Mouse (Mus musculus) intestine, postnatal 0 days (tissue): ENCODE data around the gene Ppp1r14d. TPM values are rescaled to one million over a fixed set of nuclear protein-coding genes. Genes with fewer than 3 reads are reported as not detected.

ENCODE experiments used
- ATAC-seq: fragments of 200-750 bp; cut with Nextera tagmentation; 2 replicates; pipeline ENCODE4 v1.8.0; 2017; ENCODE audit warnings: mild to moderate bottlenecking, moderate TSS enrichment, moderate library complexity
- H3K27ac ChIP-seq: fragments of 300-500 bp; sonication (generic); 2 replicates; pipeline ENCODE4 v1.5.1; 2014; ENCODE audit warnings: mild to moderate bottlenecking, low read depth, low read length, moderate library complexity
- H3K27me3 ChIP-seq: fragments of 300-500 bp; sonication (generic); replicated peaks from 2 replicates; pipeline ENCODE4 v1.6.1; 2014; ENCODE audit warnings: low read length, mixed read lengths; ENCODE audit not compliant: control insufficient read depth, insufficient read depth
- H3K36me3 ChIP-seq: fragments of 300-500 bp; sonication (generic); 2 replicates; pipeline ENCODE4 v1.6.1; 2014; ENCODE audit warnings: mild to moderate bottlenecking, moderate library complexity; ENCODE audit not compliant: control insufficient read depth, insufficient read depth
- H3K4me1 ChIP-seq: fragments of 300-500 bp; sonication (generic); replicated peaks from 2 replicates; pipeline ENCODE4 v1.6.1; 2014; ENCODE audit warnings: antibody characterized with exemption, low read length, mixed read lengths; ENCODE audit not compliant: control insufficient read depth, insufficient read depth
- H3K4me2 ChIP-seq: fragments of 300-500 bp; sonication (generic); replicated peaks from 2 replicates; pipeline ENCODE4 v1.6.1; 2014; ENCODE audit warnings: low read depth, mild to moderate bottlenecking, moderate library complexity
- H3K4me3 ChIP-seq: fragments of 300-500 bp; sonication (generic); 2 replicates; pipeline ENCODE4 v1.5.1; 2014; ENCODE audit warnings: low read depth, low read length
- H3K9ac ChIP-seq: fragments of 300-500 bp; sonication (generic); 2 replicates; pipeline ENCODE4 v1.6.1; 2014; ENCODE audit warnings: mild to moderate bottlenecking, low read depth, low read length
- H3K9me3 ChIP-seq: fragments of 300-500 bp; sonication (generic); 2 replicates; pipeline ENCODE4 v1.6.1; 2016; ENCODE audit warnings: mixed run types; ENCODE audit not compliant: control insufficient read depth
- CTCF ChIP-seq: sonication (generic); IDR thresholded peaks from 2 replicates; pipeline ENCODE4 v1.5.1; 2016; ENCODE audit warnings: low read depth, mild to moderate bottlenecking, control low read depth, antibody characterized with exemption, moderate library complexity
- WGBS: fragments of 180-500 bp; shearing (Covaris S2); extraction: QIAGEN DNeasy Blood & Tissue Kit; methylation state at CpG from one replicate; pipeline ENCODE4 v1.1.7; 2014; 5-methylcytosine and 5-hydroxymethylcytosine counted together
- polyA plus RNA-seq: library from polyadenylated mRNA; unstranded; fragments of >200 nt; fragmentation: Nextera tagmentation; extraction: Ambion mirVana; gene quantifications from 2 replicates; pipeline ENCODE4 v1.2.1, GENCODE M21; 2015

Gene Ppp1r14d
- polyA plus RNA-seq, 1 experiment from 2014 or later = 78.7 TPM

DNA sequence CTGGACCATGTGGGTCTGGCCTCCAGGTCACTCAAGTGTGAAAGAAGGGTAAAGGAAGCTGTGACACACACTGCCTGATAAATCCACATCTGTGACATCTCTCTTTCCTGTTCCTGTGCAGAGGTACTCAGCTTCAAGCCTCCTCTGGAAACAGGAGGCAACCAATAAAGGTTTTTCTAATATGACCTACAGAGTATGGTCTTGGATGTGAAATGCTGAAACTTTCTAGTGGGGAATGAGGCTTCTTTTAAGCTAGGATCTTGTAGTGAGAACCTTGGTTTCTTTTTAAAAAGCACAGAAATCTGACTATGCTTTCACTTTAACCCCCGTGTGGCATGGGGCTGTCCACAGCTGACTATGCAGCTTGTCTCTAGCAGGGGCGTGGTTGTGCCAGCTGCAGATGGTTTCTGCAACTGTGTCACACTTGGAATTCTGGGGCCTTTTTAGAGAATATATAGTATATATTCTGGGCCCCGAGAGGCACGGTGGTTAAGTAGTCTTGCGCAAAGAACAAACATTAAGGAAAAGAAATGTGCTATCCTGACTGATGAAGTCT, 52.2 kb downstream of the Ppp1r14d start:
- Histone ChIP-seq H3K27me3 (no peaks in the 10 kb centered on the region), H3K9me3 (no peaks in the 10 kb centered on the region), H3K9ac (no peak overlapping the region), H3K36me3 (peaks cover 21% of the 10 kb centered on the region), H3K27ac (peak overlapping the region; percentile 54; the same call in 1 of the 2 replicates), H3K4me1 (no peaks in the 10 kb centered on the region), H3K4me2 (no peak overlapping the region), H3K4me3 (no peak overlapping the region)
- WGBS = 60% methylated on average over 5 of the region's 5 CpGs
- no peak for ATAC-seq
- TF ChIP-seq CTCF = no peak

DNA sequence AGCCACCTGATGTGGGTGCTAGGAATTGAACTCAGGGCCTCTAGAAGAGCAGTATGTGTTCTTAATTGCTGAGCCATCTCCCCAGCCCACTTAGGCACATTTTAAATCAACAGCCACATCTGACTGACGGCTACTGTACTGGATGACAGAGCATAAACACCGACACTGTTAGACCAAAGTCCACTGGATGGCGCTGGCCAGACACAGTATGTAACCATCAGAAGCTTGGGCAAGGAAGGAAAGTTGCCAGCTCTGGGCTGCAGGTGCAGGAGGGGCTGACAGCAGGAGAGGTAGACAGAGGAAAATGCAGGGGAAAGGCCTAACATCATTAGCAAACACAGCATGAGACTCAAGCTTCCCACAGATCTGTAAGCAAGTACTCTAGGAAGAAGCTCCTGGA, 52.9 kb downstream of the Ppp1r14d start:
- WGBS = 30% methylated on average over 3 of the region's 3 CpGs
- 0 out of 2 replicates have a peak overlapping the region, but pooled peaks have one; percentile 54 for H3K27ac ChIP-seq
- no peaks in the 10 kb centered on the region for H3K9me3 ChIP-seq
- no peaks in the 10 kb centered on the region for H3K27me3 ChIP-seq
- H3K9ac ChIP-seq = no peak overlapping the region
- H3K4me1 ChIP-seq = no peaks in the 10 kb centered on the region
- no peak overlapping the region for H3K4me3 ChIP-seq
- H3K36me3 ChIP-seq = peaks cover 17% of the 10 kb centered on the region; the same call in 1 of the 2 replicates
- TF ChIP-seq CTCF = peak; percentile 54
- peak; percentile 50 for ATAC-seq
- no peak overlapping the region for H3K4me2 ChIP-seq

DNA sequence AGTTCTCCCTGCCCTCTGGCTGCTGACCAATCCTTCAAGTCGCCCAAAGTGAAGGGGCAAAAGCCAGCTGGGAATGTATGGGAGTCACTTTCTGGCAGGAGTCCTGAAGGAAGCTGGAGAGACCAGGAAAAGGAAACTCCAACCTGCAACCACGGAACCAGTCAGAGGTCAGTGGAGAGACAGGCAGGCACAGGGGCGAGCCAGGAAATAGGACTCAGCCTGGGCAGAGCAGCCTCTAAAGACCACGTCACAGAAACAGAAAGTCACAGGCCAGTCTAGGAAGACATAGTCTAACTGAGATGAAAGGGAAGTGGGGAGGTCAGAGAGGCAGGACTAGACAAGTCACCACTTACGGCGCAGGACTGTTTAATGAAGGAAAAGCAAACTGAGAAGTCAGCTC, 54.1 kb downstream of the Ppp1r14d start:
- Histone ChIP-seq H3K9me3 (no peaks in the 10 kb centered on the region), H3K36me3 (peaks cover 14% of the 10 kb centered on the region; the same call in 1 of the 2 replicates), H3K4me2 (no peak overlapping the region), H3K4me1 (no peaks in the 10 kb centered on the region), H3K27ac (no peak overlapping the region), H3K27me3 (no peaks in the 10 kb centered on the region), H3K4me3 (no peak overlapping the region), H3K9ac (no peak overlapping the region)
- 53% methylated on average over 6 of the region's 6 CpGs for WGBS
- no peak for TF ChIP-seq CTCF
- ATAC-seq = no peak

DNA sequence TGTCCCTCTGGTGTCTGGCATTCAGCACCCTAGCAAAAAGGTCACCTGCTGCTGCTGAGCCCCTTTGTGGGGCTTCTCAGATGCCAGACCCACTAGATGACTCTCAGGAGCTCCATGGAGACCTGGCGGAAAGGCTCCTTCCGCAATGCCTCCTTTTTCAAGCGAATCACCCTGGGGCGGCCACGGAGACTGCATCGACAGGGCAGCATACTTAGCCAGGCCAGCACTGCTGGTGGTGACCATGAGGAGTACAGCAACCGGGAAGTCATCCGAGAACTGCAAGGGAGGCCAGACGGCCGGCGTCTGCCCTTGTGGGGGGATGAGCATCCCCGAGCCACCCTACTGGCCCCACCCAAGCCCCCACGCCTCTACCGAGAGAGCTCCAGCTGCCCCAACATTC, 54.8 kb downstream of the Ppp1r14d start:
- Histone ChIP-seq H3K4me2 (no peak overlapping the region), H3K4me3 (no peak overlapping the region), H3K27ac (no peak overlapping the region), H3K9me3 (no peaks in the 10 kb centered on the region), H3K4me1 (no peaks in the 10 kb centered on the region), H3K36me3 (peaks cover 8% of the 10 kb centered on the region; the same call in 1 of the 2 replicates), H3K27me3 (no peaks in the 10 kb centered on the region), H3K9ac (no peak overlapping the region)
- ATAC-seq = no peak
- 77% methylated on average over 14 of the region's 14 CpGs for WGBS
- no peak for TF ChIP-seq CTCF

DNA sequence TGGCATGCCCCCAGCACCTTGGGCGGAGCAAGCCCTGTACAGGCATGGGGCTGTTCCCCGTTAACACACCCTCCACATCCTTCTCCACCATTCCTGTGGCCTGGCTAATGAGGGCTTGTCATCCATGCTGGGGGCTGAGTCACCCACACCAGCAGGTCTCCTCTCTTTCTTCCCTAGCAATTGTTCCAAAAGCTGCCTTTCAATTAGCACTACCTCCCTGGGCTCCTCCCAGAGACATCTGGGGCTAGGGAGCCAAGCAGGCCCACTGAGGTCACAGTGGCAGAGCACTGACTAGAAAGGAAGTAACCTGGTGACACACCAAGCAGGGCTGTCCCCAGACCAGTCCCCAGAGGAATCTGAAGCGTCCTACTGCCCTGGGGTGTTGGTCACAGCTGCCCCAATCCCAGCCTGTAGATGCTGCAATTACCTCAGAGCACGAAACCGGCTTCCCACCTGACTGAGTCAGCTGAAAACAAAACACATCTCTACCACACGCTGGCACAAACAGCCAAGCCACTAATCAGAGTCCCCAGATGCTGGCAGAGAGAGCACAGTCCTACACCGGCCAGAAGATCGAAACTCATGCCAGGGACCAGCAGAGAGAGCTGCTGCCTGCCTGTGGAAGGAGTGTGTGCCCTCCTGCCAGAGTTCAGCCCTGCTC, 55.6 kb downstream of the Ppp1r14d start, which contains the start of gene Gm14137:
Gene Gm14137 (plus strand): TSS at position 519 of the 661 bp plus-strand sequence.
- WGBS = 59% methylated on average over 8 of the region's 8 CpGs
- ATAC-seq = 0 out of 2 replicates have a peak, but pooled peaks have one; percentile 17

DNA sequence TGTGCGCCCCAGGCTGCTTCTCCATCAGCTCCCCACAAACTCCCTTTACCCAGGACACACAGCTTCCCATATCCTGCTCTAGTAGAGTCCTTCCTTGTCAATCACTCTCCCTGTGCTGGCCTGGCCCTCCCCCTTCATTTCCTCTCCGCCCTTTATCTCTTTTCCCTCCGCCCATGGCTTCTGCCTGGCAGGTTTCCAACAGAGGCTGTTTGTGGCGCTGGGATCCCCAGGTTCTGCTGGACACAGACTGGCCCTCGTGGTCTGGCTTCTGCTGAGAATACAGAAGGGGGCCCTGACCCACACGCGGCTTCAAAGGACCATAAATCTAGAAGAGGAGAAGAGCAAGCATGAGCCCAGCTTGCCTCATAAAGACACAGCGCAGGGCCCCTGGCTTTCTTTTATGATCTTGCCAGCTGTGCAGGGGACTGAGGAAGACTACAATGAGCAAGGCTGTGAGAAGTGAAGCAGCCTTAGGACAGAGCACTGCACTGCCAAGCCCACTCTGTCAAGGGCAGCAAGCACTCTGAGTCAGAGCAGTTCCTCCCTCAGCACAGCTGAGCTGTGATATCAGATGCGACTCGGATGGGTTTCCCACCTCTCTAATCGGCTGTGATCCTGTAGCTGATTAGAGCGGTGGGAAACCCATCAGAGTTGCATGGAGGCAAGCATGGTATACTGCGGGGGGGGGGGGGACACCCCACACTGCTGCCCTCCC, 56.7 kb downstream of the Ppp1r14d start:
- peak overlapping the region; percentile 36 for H3K27ac ChIP-seq
- no peak for TF ChIP-seq CTCF
- H3K9ac ChIP-seq = no peak overlapping the region
- no peaks in the 10 kb centered on the region for H3K36me3 ChIP-seq
- ATAC-seq = peak; percentile 56
- H3K27me3 ChIP-seq = no peaks in the 10 kb centered on the region
- H3K9me3 ChIP-seq = no peaks in the 10 kb centered on the region
- 8% methylated on average over 12 of the region's 13 CpGs for WGBS
- H3K4me1 ChIP-seq = no peaks in the 10 kb centered on the region
- H3K4me3 ChIP-seq = 0 out of 2 replicates have a peak overlapping the region, but pooled peaks have one; percentile 0
- peak overlapping the region; percentile 52 for H3K4me2 ChIP-seq

More for the DNA sequence above, 55.6 kb downstream of the Ppp1r14d start, which contains the start of gene Gm14137:
- H3K9me3 ChIP-seq = no peaks in the 10 kb centered on the region
- no peak within 1 kb of the TSS for H3K4me3 ChIP-seq
- H3K36me3 ChIP-seq = peaks cover under 1% of the 10 kb centered on the region; the same call in 1 of the 2 replicates
- TF ChIP-seq CTCF = no peak
- no peaks in the 10 kb centered on the region for H3K27me3 ChIP-seq
- H3K4me1 ChIP-seq = no peaks in the 10 kb centered on the region
- peak within 1 kb of the TSS; percentile 52 for H3K4me2 ChIP-seq
- H3K27ac ChIP-seq = no peak within 1 kb of the TSS
- no peak within 1 kb of the TSS for H3K9ac ChIP-seq
